Mouse (Mus musculus) liver, adult 2 months (tissue): Measurements from ENCODE around the gene Hoxa3. TPM values are rescaled to one million over a fixed set of nuclear protein-coding genes. Genes with fewer than 3 reads are reported as not detected.

Experiments used
- DNase-seq: peaks from one replicate; pipeline ENCODE4 v3.0.0-alpha.2; 2011; ENCODE audit warnings: low read depth, low spot score; ENCODE audit errors: extremely low read depth
- H3K27ac ChIP-seq: fragments of 200-500 bp; replicated peaks from 2 replicates; pipeline ENCODE4 v1.5.1; 2012; ENCODE audit warnings: low read depth, mild to moderate bottlenecking, control low read depth, inconsistent platforms, low read length; ENCODE audit not compliant: insufficient read depth
- H3K27me3 ChIP-seq: fragments of 200-500 bp; 2 replicates; pipeline ENCODE4 v1.6.1; 2012; ENCODE audit warnings: mild to moderate bottlenecking, moderate library complexity, low read length, inconsistent platforms; ENCODE audit not compliant: control insufficient read depth, insufficient read depth
- H3K36me3 ChIP-seq: fragments of 200-500 bp; 2 replicates; pipeline ENCODE4 v1.6.1; 2012; ENCODE audit warnings: low read length, inconsistent platforms; ENCODE audit not compliant: control insufficient read depth, insufficient read depth
- H3K4me1 ChIP-seq: fragments of 200-500 bp; 2 replicates; pipeline ENCODE4 v1.6.1; 2011; ENCODE audit warnings: low read length; ENCODE audit not compliant: control insufficient read depth, insufficient read depth
- H3K4me3 ChIP-seq: fragments of 200-500 bp; 2 replicates; pipeline ENCODE4 v1.5.1; 2011; ENCODE audit warnings: low read depth, mild to moderate bottlenecking, control low read depth, low read length, moderate library complexity; ENCODE audit not compliant: insufficient read depth
- H3K79me2 ChIP-seq: fragments of 200-500 bp; 2 replicates; pipeline ENCODE4 v1.6.1; 2012; ENCODE audit warnings: inconsistent platforms, mild to moderate bottlenecking, low read length, moderate library complexity; ENCODE audit not compliant: control insufficient read depth, insufficient read depth
- H3K9ac ChIP-seq: fragments of 200-500 bp; 2 replicates; pipeline ENCODE4 v1.6.1; 2012; ENCODE audit warnings: low read depth, mild to moderate bottlenecking, control low read depth, inconsistent platforms, low read length
- CTCF ChIP-seq: fragments of 200-500 bp; IDR thresholded peaks from 2 replicates; pipeline ENCODE4 v1.5.1; 2011; ENCODE audit warnings: low read depth, low read length, control low read depth
- POLR2A ChIP-seq: fragments of 200-500 bp; IDR thresholded peaks from 2 replicates; pipeline ENCODE4 v1.6.1; 2011; ENCODE audit warnings: low read length, control low read depth; ENCODE audit not compliant: insufficient read depth; ENCODE audit errors: extremely low read depth
- WGBS: fragments of 180-500 bp; shearing (Covaris S2); methylation state at CpG from one replicate; pipeline ENCODE4 v1.1.7; 2018; 5-methylcytosine and 5-hydroxymethylcytosine counted together
- polyA plus RNA-seq: library from polyadenylated mRNA; depleted of rRNA; stranded (reverse); fragments of >200 nt; gene quantifications from 2 replicates; pipeline ENCODE4 v1.2.3, GENCODE M21; 2012
- total RNA-seq: library from RNA; depleted of rRNA; stranded (reverse); fragments of >200 nt; gene quantifications from 2 replicates; pipeline ENCODE4 v1.2.3, GENCODE M21; 2014

The Hoxa3 gene
- total and polyA plus RNA-seq, 2 experiments = 0.09 to 0.20 TPM

DNA sequence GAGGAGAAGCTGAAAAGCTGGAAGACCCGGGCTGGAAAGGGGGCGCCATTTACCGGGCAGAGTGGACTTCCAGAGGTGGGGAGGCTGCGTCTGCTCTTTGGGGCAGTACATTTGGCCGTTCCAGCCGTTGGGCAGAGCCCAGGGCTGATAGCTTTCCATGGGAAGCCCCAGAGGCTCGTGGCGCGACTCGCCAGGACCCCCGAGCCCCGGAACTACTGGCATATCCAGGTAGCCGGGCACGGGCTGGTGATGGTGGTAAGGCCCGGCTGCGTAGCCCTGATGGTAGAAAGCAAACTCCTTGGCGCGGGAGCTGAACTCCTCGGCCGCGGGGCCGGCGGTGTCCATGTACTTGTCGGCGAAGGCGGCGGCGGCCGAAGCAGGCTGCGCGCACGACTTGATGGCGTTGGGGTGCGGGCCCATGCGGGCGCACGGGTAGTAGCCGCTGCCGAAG, 46.7 kb upstream of the Hoxa3 start:
- DNase-seq = no peak
- Histone ChIP-seq H3K27me3 (peaks cover 30% of the 10 kb centered on the region), H3K4me1 (0 out of 2 replicates have a peak, but pooled peaks cover 2% of the 10 kb centered on the region), H3K27ac (no peak overlapping the region), H3K79me2 (no peaks in the 10 kb centered on the region), H3K4me3 (no peak overlapping the region; the same call in 1 of the 2 replicates), H3K9ac (no peak overlapping the region), H3K36me3 (no peaks in the 10 kb centered on the region)
- WGBS = 2% methylated on average over 39 of the region's 39 CpGs
- TF ChIP-seq POLR2A (no peak), CTCF (no peak)

DNA sequence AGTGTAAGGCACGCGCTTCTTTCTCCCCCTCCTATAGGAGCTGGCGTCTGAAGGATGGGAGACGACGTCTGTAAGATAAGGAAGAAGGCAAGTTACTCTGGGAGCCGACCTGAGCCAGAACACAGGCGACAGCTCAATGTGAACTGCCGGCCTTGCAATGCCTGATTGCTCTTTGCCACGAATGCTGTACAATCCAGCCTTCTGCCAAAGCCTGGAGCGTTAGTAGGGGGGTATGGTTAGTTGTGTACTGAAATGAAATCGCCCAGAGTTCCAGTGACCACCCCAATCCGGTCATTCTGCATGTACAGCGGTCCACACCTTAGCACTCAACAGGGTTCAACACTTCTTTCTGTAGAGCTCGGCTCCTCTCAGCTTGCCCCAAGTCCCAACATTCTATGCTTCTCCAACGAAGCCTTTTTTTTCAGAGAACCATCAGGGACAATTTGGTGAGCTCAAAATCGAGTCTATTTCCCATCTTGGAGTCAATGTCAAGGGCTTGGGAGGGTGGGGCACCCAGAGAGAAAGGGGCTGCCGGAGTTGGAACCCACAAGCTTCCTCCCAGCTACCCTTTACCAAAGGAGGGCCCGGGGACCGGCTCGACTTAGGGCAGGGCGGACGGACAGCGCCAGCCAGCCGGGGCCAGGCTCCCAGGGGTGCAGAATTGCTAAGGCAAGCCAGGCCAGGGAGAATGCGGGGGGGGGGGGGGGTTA, 46.1 kb upstream of the Hoxa3 start:
- H3K27me3 ChIP-seq = peaks cover 30% of the 10 kb centered on the region
- no peak overlapping the region for H3K9ac ChIP-seq
- no peaks in the 10 kb centered on the region for H3K36me3 ChIP-seq
- H3K27ac ChIP-seq = no peak overlapping the region
- 0 out of 2 replicates have a peak, but pooled peaks cover 2% of the 10 kb centered on the region for H3K4me1 ChIP-seq
- no peak overlapping the region for H3K4me3 ChIP-seq
- no peak for TF ChIP-seq CTCF
- 5% methylated on average over 25 of the region's 25 CpGs for WGBS
- no peaks in the 10 kb centered on the region for H3K79me2 ChIP-seq
- DNase-seq = no peak

DNA sequence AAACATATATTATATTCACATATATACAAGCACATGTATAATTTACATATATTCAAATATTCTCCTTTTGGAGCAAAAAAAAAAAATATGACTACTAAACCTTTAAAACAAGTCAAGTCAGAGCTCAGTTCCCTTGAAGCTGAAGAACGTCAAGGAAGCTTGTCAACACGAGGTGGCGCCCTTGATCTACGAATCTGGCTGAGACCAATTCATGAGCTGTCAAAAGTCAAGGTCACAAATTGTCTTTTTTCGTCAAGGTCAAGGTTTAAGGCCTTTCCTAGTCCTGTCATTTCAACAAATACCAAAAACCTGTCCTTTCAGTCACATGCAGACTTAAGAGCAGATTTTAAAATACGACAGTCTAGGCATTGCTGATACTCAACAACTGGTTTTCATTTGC, 43.8 kb upstream of the Hoxa3 start:
- H3K4me1 ChIP-seq = 0 out of 2 replicates have a peak, but pooled peaks cover 2% of the 10 kb centered on the region
- no peak overlapping the region for H3K27ac ChIP-seq
- TF ChIP-seq POLR2A (no peak), CTCF (peak; percentile 67)
- H3K9ac ChIP-seq = no peak overlapping the region
- H3K36me3 ChIP-seq = no peaks in the 10 kb centered on the region
- peak; percentile 63 for DNase-seq
- no peaks in the 10 kb centered on the region for H3K79me2 ChIP-seq
- H3K27me3 ChIP-seq = peaks cover 38% of the 10 kb centered on the region
- no peak overlapping the region for H3K4me3 ChIP-seq
- WGBS = 1% methylated on average over 6 of the region's 6 CpGs

GRCm38 (mm10) chr6:52253511-52254500, 40.7 kb upstream of the Hoxa3 start:
- TF ChIP-seq POLR2A (no peak), CTCF (no peak)
- 4% methylated on average over 59 of the region's 59 CpGs for WGBS
- Histone ChIP-seq H3K79me2 (no peaks in the 10 kb centered on the region), H3K36me3 (no peaks in the 10 kb centered on the region), H3K4me3 (no peak overlapping the region), H3K27me3 (peaks cover 44% of the 10 kb centered on the region), H3K9ac (no peak overlapping the region), H3K4me1 (no peaks in the 10 kb centered on the region), H3K27ac (no peak overlapping the region)
- DNase-seq = no peak

- Histone ChIP-seq H3K4me1 (no peaks in the 10 kb centered on the region), H3K79me2 (no peaks in the 10 kb centered on the region), H3K9ac (no peak overlapping the region), H3K4me3 (no peak overlapping the region), H3K36me3 (no peaks in the 10 kb centered on the region), H3K27ac (no peak overlapping the region), H3K27me3 (peaks cover 52% of the 10 kb centered on the region)
- no peak for TF ChIP-seq POLR2A
- no peak for TF ChIP-seq CTCF
- 4% methylated on average over 35 of the region's 35 CpGs for WGBS
- no peak for DNase-seq
Observed at GRCm38 (mm10) chr6:52252775-52253376, 39.7 kb upstream of the Hoxa3 start.
